Mouse (Mus musculus) lung, adult 2 months (tissue): ENCODE results near the gene Ly75.

Experiments
- CTCF ChIP-seq: fragments of 200-500 bp; IDR thresholded peaks from 2 replicates; pipeline ENCODE4 v1.5.1; 2011; ENCODE audit warnings: mild to moderate bottlenecking, low read length, control low read depth; ENCODE audit not compliant: insufficient read depth
- POLR2A ChIP-seq: fragments of 200-500 bp; IDR thresholded peaks from 2 replicates; pipeline ENCODE4 v1.6.1; 2011; ENCODE audit warnings: low read depth, mild to moderate bottlenecking, control low read depth, low read length, borderline replicate concordance; ENCODE audit errors: extremely low read depth

DNA sequence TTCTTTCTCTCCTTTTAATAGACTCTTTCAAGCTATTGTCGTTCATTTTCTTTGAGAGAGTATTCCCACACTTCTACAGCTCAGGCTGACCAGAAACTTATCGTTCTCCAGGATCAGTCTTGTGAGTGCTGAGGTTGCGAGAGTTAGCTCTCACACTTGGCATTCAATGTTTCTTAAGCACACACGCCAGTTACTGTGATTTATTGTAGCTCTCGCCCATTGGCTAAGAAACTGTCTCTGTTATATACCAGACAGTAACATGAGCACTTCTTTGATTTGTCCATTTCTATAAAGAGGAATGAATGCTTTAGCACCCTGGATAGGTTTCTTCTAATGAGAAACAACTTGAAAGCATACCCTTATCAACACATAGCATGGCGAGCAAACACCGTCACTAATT is 15.2 kb downstream of the Ly75 start:
- TF ChIP-seq POLR2A (no peak), CTCF (no peak)
